Mouse (Mus musculus) kidney, postnatal 10 days (tissue): ENCODE results near the gene Plch1.

Experiments used
- DNase-seq: peaks from one replicate; pipeline ENCODE4 v3.0.0; 2021; ENCODE audit warnings: mixed read lengths

Gene Plch1

GRCm38 (mm10) chr3:63668779-63669178 lies 230.5 kb downstream of the Plch1 start:
- no peak for DNase-seq

DNA sequence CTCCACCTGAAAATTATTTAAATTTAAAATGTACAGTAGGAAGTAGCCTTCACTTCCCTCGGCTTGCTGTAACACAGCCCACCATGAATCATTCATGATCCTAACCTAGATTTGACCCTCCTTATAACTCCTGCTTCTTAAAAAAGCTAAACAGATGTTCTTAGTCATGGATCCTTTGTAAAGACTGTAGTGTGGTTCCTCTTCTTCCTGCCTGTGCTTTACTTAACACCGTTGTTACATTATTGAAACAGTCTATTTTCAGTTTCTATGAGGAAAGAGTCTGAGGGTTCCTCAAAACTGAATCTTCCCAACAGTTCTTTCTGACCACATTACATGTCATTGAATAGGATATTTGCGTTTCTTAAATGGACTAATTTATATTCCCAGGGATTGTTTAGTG lies 234.0 kb downstream of the Plch1 start:
- no peak for DNase-seq

- DNase-seq = no peak
Observed at GRCm38 (mm10) chr3:63664575-63665243, 234.6 kb downstream of the Plch1 start.
